Mouse (Mus musculus): ENCODE data around the gene Kcng3. TPM values are rescaled to one million over a fixed set of nuclear protein-coding genes. Genes with fewer than 3 reads are reported as not detected.

The Kcng3 gene
- total RNA-seq (2021), result 10 to 100 TPM in 1 of 2 experiments, 1 to 10 TPM in 1; 9.7 to 10.9 TPM
- long read RNA-seq, experiment 1, partial matches to known transcripts, result 0 of 1 reads
- long read RNA-seq, experiment 1, other reads (novel, unspliced or antisense), result 0 of 1 reads
- long read RNA-seq, experiment 2, partial matches to known transcripts, result 0 of 4 reads
- long read RNA-seq, experiment 2, other reads (novel, unspliced or antisense), result 2 of 4 reads

- peak; percentile 58 to 70 for DNase-seq (ENCODE audit: low spot score in 2 of 2)
Observed at GRCm38 (mm10) chr17:83631783-83632652, at the start of gene Kcng3. Gene Kcng3, minus strand, starts transcription at chr17:83631895.

GRCm38 (mm10) chr17:83677370-83677769 lies 45.7 kb upstream of the Kcng3 start:
- no peak for DNase-seq (ENCODE audit: low spot score in 2 of 2)

GRCm38 (mm10) chr17:83672685-83673084 lies 41.0 kb upstream of the Kcng3 start:
- no peak for DNase-seq (ENCODE audit: low spot score in 2 of 2)

- DNase-seq (ENCODE audit: low spot score in 2 of 2), result no peak
Observed at GRCm38 (mm10) chr17:83667934-83668690, 36.4 kb upstream of the Kcng3 start.

- no peak for DNase-seq (ENCODE audit: low spot score in 2 of 2)
Observed at GRCm38 (mm10) chr17:83666597-83667287, 35.0 kb upstream of the Kcng3 start.

- no peak for DNase-seq (ENCODE audit: low spot score in 2 of 2)
Observed at GRCm38 (mm10) chr17:83664761-83665160, 33.1 kb upstream of the Kcng3 start.

- DNase-seq (ENCODE audit: low spot score in 2 of 2), result no peak
Observed at GRCm38 (mm10) chr17:83658943-83659342, 27.2 kb upstream of the Kcng3 start.

- DNase-seq (ENCODE audit: low spot score in 2 of 2), result no peak
Observed at GRCm38 (mm10) chr17:83657375-83657774, 25.7 kb upstream of the Kcng3 start.

GRCm38 (mm10) chr17:83655732-83656131 lies 24.0 kb upstream of the Kcng3 start:
- no peak for DNase-seq (ENCODE audit: low spot score in 2 of 2)

- DNase-seq (ENCODE audit: low spot score in 2 of 2), result no peak
Observed at GRCm38 (mm10) chr17:83654651-83655136, 23.0 kb upstream of the Kcng3 start.

GRCm38 (mm10) chr17:83653635-83654034 lies 21.9 kb upstream of the Kcng3 start:
- DNase-seq (ENCODE audit: low spot score in 2 of 2), result no peak

GRCm38 (mm10) chr17:83650932-83651682 lies 19.4 kb upstream of the Kcng3 start:
- no peak for DNase-seq (ENCODE audit: low spot score in 2 of 2)

- DNase-seq (ENCODE audit: low spot score in 2 of 2), result no peak
Observed at GRCm38 (mm10) chr17:83649986-83650385, 18.3 kb upstream of the Kcng3 start.

- DNase-seq (ENCODE audit: low spot score in 2 of 2), result no peak
Observed at GRCm38 (mm10) chr17:83647413-83647812, 15.7 kb upstream of the Kcng3 start.

GRCm38 (mm10) chr17:83646425-83647163 lies 14.9 kb upstream of the Kcng3 start:
- no peak for DNase-seq (ENCODE audit: low spot score in 2 of 2)

GRCm38 (mm10) chr17:83645226-83645808 lies 13.6 kb upstream of the Kcng3 start:
- DNase-seq (ENCODE audit: low spot score in 2 of 2), result peak; percentile 24 to 35

GRCm38 (mm10) chr17:83637393-83637792 lies 5.7 kb upstream of the Kcng3 start:
- DNase-seq (ENCODE audit: low spot score in 2 of 2), result peak; percentile 41 to 48

- DNase-seq (ENCODE audit: low spot score in 2 of 2), result no peak
Observed at GRCm38 (mm10) chr17:83636443-83636842, 4.7 kb upstream of the Kcng3 start.
